Mouse (Mus musculus) heart, embryonic 11.5 days (tissue): ENCODE measurements around the gene Colec11. TPM values are rescaled to one million over a fixed set of nuclear protein-coding genes. Genes with fewer than 3 reads are reported as not detected.

Experiments used
- ATAC-seq: fragments of 200-750 bp; cut with Nextera tagmentation; replicated peaks from 2 replicates; pipeline ENCODE4 v1.8.0; 2017; ENCODE audit warnings: moderate library complexity; ENCODE audit not compliant: insufficient number of reproducible peaks, low FRiP score, low TSS enrichment
- H3K27ac ChIP-seq: fragments of 300-500 bp; sonication (generic); 2 replicates; pipeline ENCODE4 v1.5.1; 2014; ENCODE audit warnings: mild to moderate bottlenecking, low read depth, low read length
- H3K27me3 ChIP-seq: fragments of 300-500 bp; sonication (generic); 2 replicates; pipeline ENCODE4 v1.6.1; 2014; ENCODE audit warnings: mild to moderate bottlenecking, low read length, mixed read lengths; ENCODE audit not compliant: control insufficient read depth, insufficient read depth
- H3K36me3 ChIP-seq: fragments of 300-500 bp; sonication (generic); 2 replicates; pipeline ENCODE4 v1.6.1; 2014; ENCODE audit warnings: mild to moderate bottlenecking, low read length, moderate library complexity, mixed read lengths; ENCODE audit not compliant: control insufficient read depth, insufficient read depth
- H3K4me1 ChIP-seq: fragments of 300-500 bp; sonication (generic); 2 replicates; pipeline ENCODE4 v1.6.1; 2014; ENCODE audit warnings: low read length; ENCODE audit not compliant: control insufficient read depth, insufficient read depth
- H3K4me2 ChIP-seq: fragments of 300-500 bp; sonication (generic); 2 replicates; pipeline ENCODE4 v1.6.1; 2014; ENCODE audit warnings: mild to moderate bottlenecking, moderate library complexity
- H3K4me3 ChIP-seq: fragments of 300-500 bp; sonication (generic); 2 replicates; pipeline ENCODE4 v1.5.1; 2014; ENCODE audit warnings: low read depth, low read length
- H3K9ac ChIP-seq: fragments of 300-500 bp; sonication (generic); 2 replicates; pipeline ENCODE4 v1.6.1; 2014; ENCODE audit warnings: mild to moderate bottlenecking, low read depth, low read length, moderate library complexity
- H3K9me3 ChIP-seq: fragments of 300-500 bp; sonication (generic); replicated peaks from 2 replicates; pipeline ENCODE4 v1.6.1; 2016; ENCODE audit warnings: low read length; ENCODE audit not compliant: control insufficient read depth
- WGBS: fragments of 180-500 bp; shearing (Covaris S2); extraction: QIAGEN DNeasy Blood & Tissue Kit; methylation state at CpG from one replicate; pipeline ENCODE4 v1.1.7; 2014; ENCODE audit not compliant: insufficient replicate concordance; 5-methylcytosine and 5-hydroxymethylcytosine counted together
- polyA plus RNA-seq: library from polyadenylated mRNA; unstranded; fragments of >200 nt; fragmentation: Nextera tagmentation; extraction: Ambion mirVana; gene quantifications from 2 replicates; pipeline ENCODE4 v1.2.1, GENCODE M21; 2014

The Colec11 gene
- polyA plus RNA-seq, 1 experiment from 2014 or later = 8.4 TPM

DNA sequence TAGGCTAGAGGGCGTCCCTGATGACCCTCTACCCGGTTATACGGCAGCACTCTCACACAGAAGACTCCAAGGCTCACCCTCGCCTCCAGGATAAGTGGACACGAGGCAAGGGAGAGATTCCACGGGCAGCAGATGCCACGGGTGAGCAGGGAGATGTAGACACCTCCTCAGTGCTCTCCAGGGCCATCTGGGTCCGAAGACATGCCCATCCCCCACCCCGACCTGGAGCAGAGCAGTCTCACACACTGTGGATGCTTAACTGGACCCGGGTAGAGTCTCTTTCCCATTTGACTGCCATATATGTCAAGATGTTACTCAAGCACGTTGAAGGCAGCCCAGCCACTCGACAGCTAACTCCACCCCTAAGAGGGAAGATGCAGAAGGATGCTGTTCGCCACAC, 32.7 kb downstream of the Colec11 start:
- ATAC-seq = no peak
- 37% methylated on average over 13 of the region's 13 CpGs for WGBS
- Histone ChIP-seq H3K9ac (no peak overlapping the region), H3K27ac (no peak overlapping the region), H3K4me2 (no peak overlapping the region), H3K4me3 (no peak overlapping the region), H3K9me3 (no peaks in the 10 kb centered on the region), H3K4me1 (peaks cover 5% of the 10 kb centered on the region; the same call in 1 of the 2 replicates), H3K27me3 (peaks cover 7% of the 10 kb centered on the region), H3K36me3 (no peaks in the 10 kb centered on the region)

DNA sequence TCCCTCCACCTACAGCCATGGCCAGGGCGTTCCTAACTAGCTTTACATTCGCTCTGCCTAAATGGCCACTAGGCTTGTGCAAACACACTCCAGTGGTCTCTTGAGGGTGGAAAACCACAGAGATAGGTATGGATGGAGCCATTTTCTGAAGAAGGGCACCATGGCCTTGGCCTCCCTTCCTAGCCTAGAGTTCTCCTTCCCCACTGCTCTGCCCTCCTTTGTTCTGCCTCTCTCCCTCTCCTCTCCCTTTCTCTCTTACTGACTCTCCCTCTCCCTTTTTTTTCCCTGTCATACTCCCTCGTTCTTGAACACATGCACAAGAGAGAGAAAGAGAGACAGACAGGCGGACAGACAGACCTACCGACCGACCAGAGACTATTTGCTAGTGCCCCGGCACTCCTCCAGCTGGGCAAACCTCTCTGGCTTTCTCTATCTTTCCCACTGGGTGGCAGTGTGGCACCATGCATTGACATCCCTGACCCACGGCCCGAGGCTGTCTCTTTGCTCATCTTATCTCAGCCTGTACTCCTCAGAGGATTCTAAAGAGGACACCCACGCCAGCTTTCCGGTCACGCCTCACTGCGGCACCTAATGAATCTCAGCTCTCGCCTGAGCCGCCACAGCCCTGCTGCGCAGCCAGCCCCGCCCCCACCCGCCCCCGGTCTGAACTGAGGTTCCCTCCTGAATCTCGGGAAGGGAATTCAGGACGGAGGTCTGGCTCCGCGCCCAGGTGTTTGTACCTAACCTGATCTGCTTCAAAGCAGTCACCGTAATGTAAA, 33.9 kb downstream of the Colec11 start:
- Histone ChIP-seq H3K9ac (peak overlapping the region; percentile 59), H3K27me3 (peaks cover 7% of the 10 kb centered on the region), H3K4me3 (peak overlapping the region; percentile 40), H3K4me1 (peaks cover 5% of the 10 kb centered on the region; the same call in 1 of the 2 replicates), H3K4me2 (peak overlapping the region; percentile 73), H3K9me3 (no peaks in the 10 kb centered on the region), H3K36me3 (no peaks in the 10 kb centered on the region), H3K27ac (no peak overlapping the region)
- ATAC-seq = peak; percentile 64
- 9% methylated on average over 24 of the region's 24 CpGs for WGBS

- Histone ChIP-seq H3K9ac (no peak overlapping the region), H3K4me3 (no peak overlapping the region), H3K9me3 (no peaks in the 10 kb centered on the region), H3K27ac (no peak overlapping the region), H3K4me1 (peaks cover 5% of the 10 kb centered on the region; the same call in 1 of the 2 replicates), H3K4me2 (no peak overlapping the region), H3K36me3 (no peaks in the 10 kb centered on the region), H3K27me3 (peaks cover 7% of the 10 kb centered on the region)
- WGBS = 72% methylated on average over 6 of the region's 6 CpGs
- ATAC-seq = no peak
Observed at GRCm38 (mm10) chr12:28587949-28588348, 35.2 kb downstream of the Colec11 start.

DNA sequence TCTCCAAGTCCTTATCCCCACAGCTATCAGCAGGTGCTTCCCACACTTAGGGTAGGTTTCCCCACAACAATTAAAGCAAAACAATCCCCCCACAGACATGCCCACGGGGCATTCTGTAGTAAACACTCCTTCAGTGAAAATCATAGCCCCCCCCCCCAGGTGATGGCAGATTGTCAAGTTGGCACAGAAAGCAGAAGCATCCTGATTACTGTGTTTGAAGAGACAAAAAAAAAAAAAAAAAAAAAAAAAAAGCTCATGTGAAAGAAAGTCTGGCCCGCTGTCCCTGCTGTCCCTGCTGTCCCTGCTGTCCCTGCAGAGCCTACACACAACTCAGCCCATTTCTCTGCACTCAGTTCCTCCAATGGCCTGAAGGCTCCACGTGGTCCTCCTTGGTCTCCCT, 39.1 kb downstream of the Colec11 start:
- H3K27me3 ChIP-seq = peaks cover 5% of the 10 kb centered on the region
- H3K9ac ChIP-seq = no peak overlapping the region
- H3K4me1 ChIP-seq = no peaks in the 10 kb centered on the region
- H3K9me3 ChIP-seq = no peaks in the 10 kb centered on the region
- WGBS = 57% methylated on average over 3 of the region's 3 CpGs
- H3K4me2 ChIP-seq = no peak overlapping the region
- no peak for ATAC-seq
- no peak overlapping the region for H3K27ac ChIP-seq
- H3K36me3 ChIP-seq = no peaks in the 10 kb centered on the region
- H3K4me3 ChIP-seq = no peak overlapping the region

GRCm38 (mm10) chr12:28582423-28582822, 40.8 kb downstream of the Colec11 start, which contains the start of gene Allc:
Gene Allc (minus strand): TSS chr12:28582523.
- WGBS = 76% methylated on average over 8 of the region's 8 CpGs
- H3K9ac ChIP-seq = no peak within 1 kb of the TSS

DNA sequence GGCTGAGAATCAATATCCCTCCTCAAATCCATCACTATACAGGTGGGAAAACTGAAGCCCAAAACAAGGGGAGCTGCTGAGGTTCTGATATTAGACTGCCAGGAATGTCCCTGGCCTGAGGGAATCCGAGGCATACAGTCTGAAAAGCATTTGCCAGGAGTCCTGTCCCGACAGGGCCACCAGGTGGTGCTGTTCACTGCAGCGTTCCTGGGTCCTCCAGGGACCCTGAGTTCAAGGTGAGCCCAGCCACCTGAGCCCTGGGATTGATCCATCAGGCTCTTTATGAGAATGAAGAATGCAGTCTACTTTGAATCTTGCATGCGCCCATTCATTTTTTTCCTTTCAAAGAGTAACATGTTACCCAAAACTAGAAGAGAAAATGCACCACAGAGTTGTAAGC, 44.0 kb downstream of the Colec11 start:
- H3K27me3 ChIP-seq = no peaks in the 10 kb centered on the region
- no peaks in the 10 kb centered on the region for H3K9me3 ChIP-seq
- 27% methylated on average over 4 of the region's 4 CpGs for WGBS
- no peaks in the 10 kb centered on the region for H3K36me3 ChIP-seq
- no peak overlapping the region for H3K4me2 ChIP-seq
- no peak overlapping the region for H3K27ac ChIP-seq
- no peak for ATAC-seq
- no peak overlapping the region for H3K4me3 ChIP-seq
- no peak overlapping the region for H3K9ac ChIP-seq
- H3K4me1 ChIP-seq = no peaks in the 10 kb centered on the region

More at GRCm38 (mm10) chr12:28582423-28582822, 40.8 kb downstream of the Colec11 start, which contains the start of gene Allc:
- Histone ChIP-seq H3K36me3 (no peaks in the 10 kb centered on the region), H3K27me3 (no peaks in the 10 kb centered on the region), H3K27ac (no peak within 1 kb of the TSS), H3K9me3 (no peaks in the 10 kb centered on the region), H3K4me1 (no peaks in the 10 kb centered on the region), H3K4me2 (no peak within 1 kb of the TSS), H3K4me3 (no peak within 1 kb of the TSS)
- ATAC-seq = no peak

- no peak overlapping the region for H3K9ac ChIP-seq
- no peaks in the 10 kb centered on the region for H3K9me3 ChIP-seq
- H3K4me3 ChIP-seq = no peak overlapping the region
- no peak overlapping the region for H3K4me2 ChIP-seq
- no peaks in the 10 kb centered on the region for H3K27me3 ChIP-seq
- no peaks in the 10 kb centered on the region for H3K4me1 ChIP-seq
- ATAC-seq = no peak
- H3K27ac ChIP-seq = no peak overlapping the region
- no peaks in the 10 kb centered on the region for H3K36me3 ChIP-seq
- WGBS = 76% methylated on average over 3 of the region's 3 CpGs
Observed at GRCm38 (mm10) chr12:28578147-28578546, 45.0 kb downstream of the Colec11 start.

- Histone ChIP-seq H3K9me3 (no peaks in the 10 kb centered on the region), H3K4me1 (no peaks in the 10 kb centered on the region), H3K36me3 (no peaks in the 10 kb centered on the region), H3K27me3 (no peaks in the 10 kb centered on the region), H3K4me2 (no peak overlapping the region), H3K4me3 (no peak overlapping the region), H3K27ac (no peak overlapping the region), H3K9ac (no peak overlapping the region)
- no peak for ATAC-seq
- WGBS = 58% methylated on average over 6 of the region's 6 CpGs
Observed at GRCm38 (mm10) chr12:28575366-28576070, 47.7 kb downstream of the Colec11 start.
